Mouse (Mus musculus) limb, embryonic 15.5 days (tissue): ENCODE data around the gene Higd1b. TPM values are rescaled to one million over a fixed set of nuclear protein-coding genes. Genes with fewer than 3 reads are reported as not detected.

Experiments
- ATAC-seq: fragments of 200-750 bp; cut with Nextera tagmentation; 2 replicates; pipeline ENCODE4 v1.8.0; 2017; ENCODE audit warnings: low read depth, moderate TSS enrichment; ENCODE audit not compliant: insufficient number of reproducible peaks, low FRiP score, low TSS enrichment
- H3K27ac ChIP-seq: fragments of 300-500 bp; sonication (generic); 2 replicates; pipeline ENCODE4 v1.5.1; 2015; ENCODE audit warnings: moderate library complexity, mild to moderate bottlenecking, inconsistent platforms
- H3K27me3 ChIP-seq: fragments of 300-500 bp; sonication (generic); 2 replicates; pipeline ENCODE4 v1.6.1; 2015; ENCODE audit warnings: inconsistent platforms
- H3K36me3 ChIP-seq: fragments of 300-500 bp; sonication (generic); 2 replicates; pipeline ENCODE4 v1.6.1; 2015; ENCODE audit warnings: inconsistent platforms
- H3K4me1 ChIP-seq: fragments of 300-500 bp; sonication (generic); 2 replicates; pipeline ENCODE4 v1.6.1; 2015; ENCODE audit warnings: inconsistent platforms
- H3K4me2 ChIP-seq: fragments of 300-500 bp; sonication (generic); 2 replicates; pipeline ENCODE4 v1.6.1; 2015; ENCODE audit warnings: mild to moderate bottlenecking, inconsistent platforms
- H3K4me3 ChIP-seq: fragments of 300-500 bp; sonication (generic); 2 replicates; pipeline ENCODE4 v1.5.1; 2015; ENCODE audit warnings: mild to moderate bottlenecking, inconsistent platforms
- H3K9ac ChIP-seq: fragments of 300-500 bp; sonication (generic); 2 replicates; pipeline ENCODE4 v1.6.1; 2015; ENCODE audit warnings: inconsistent platforms
- H3K9me3 ChIP-seq: fragments of 300-500 bp; sonication (generic); 2 replicates; pipeline ENCODE4 v1.6.1; 2016; ENCODE audit warnings: inconsistent platforms
- WGBS: fragments of 180-500 bp; shearing (Covaris S2); methylation state at CpG from one replicate; pipeline ENCODE4 v1.1.7; 2015; 5-methylcytosine and 5-hydroxymethylcytosine counted together
- polyA plus RNA-seq: library from polyadenylated mRNA; unstranded; fragments of >200 nt; fragmentation: Nextera tagmentation; extraction: Ambion mirVana; gene quantifications from 2 replicates; pipeline ENCODE4 v1.2.1, GENCODE M21; 2015

Higd1b gene
- polyA plus RNA-seq, 1 experiment from 2014 or later: 0.84 TPM

DNA sequence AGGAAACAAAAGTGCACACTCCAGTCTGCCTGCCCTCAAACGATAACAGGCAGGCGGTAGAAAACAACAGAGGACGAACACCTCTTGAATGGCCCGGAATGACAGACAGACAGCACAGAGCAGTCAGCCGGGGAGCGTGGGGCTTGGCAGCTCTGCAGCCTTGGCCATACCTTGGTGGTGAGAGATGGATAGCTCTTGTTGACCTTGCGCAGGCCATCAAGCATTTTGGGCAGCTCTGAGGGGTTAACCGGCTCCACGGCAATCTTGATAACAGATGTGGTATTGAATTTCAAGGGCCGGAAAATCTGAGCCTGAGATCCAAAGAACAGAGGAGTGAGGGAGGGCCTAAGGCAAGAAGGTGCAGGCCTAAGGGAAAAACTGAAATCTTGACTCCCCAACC lies 10.3 kb downstream of the Higd1b start:
- no peak overlapping the region for H3K4me3 ChIP-seq
- H3K27ac ChIP-seq: no peak overlapping the region
- no peak overlapping the region for H3K4me2 ChIP-seq
- H3K36me3 ChIP-seq: peaks cover 98% of the 10 kb centered on the region
- H3K9ac ChIP-seq: no peak overlapping the region
- no peaks in the 10 kb centered on the region for H3K27me3 ChIP-seq
- WGBS: 69% methylated on average over 10 of the region's 10 CpGs
- ATAC-seq: no peak
- no peaks in the 10 kb centered on the region for H3K4me1 ChIP-seq
- no peaks in the 10 kb centered on the region for H3K9me3 ChIP-seq

DNA sequence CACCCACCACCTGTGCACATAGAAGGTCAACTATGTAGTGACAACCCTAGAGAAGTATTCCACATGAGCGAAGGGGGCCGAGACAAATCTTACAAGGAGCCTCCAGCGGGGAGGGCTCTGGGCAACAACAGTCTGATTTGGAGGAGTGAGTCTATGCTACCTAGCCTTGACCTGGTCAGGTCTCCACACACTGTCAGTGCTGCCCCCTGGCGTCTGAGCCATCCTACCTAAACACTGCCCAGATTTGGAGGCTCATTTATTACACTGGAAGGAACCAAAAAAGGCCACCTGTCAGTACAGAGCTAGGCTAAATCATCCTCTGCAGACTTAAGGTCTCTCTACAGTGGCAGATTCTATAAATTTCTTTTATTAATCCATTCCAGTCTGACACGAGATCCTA lies 16.2 kb downstream of the Higd1b start:
- Histone ChIP-seq H3K4me3 (no peak overlapping the region), H3K9ac (no peak overlapping the region), H3K4me1 (no peaks in the 10 kb centered on the region), H3K27me3 (no peaks in the 10 kb centered on the region), H3K27ac (no peak overlapping the region), H3K9me3 (no peaks in the 10 kb centered on the region), H3K4me2 (no peak overlapping the region), H3K36me3 (peaks cover 89% of the 10 kb centered on the region)
- ATAC-seq: no peak
- 66% methylated on average over 5 of the region's 5 CpGs for WGBS

DNA sequence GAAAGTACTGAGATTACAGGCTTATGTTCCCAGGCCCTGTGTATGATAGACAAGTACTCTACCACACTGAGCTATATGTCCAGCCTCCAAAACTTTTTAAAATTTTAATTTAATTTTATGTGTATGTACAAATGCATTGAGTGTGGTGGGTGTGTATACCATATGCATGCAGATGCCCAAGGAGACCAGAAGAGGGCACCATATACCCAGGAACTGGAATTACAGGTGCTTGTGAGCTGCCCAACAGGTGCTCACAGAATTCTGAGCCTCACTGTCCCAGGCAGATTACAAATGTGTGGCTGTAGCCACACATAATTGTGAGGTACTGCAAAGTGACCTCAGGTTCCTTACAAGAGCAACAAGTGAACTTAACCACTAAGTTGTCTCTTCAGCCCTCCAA lies 18.1 kb downstream of the Higd1b start:
- Histone ChIP-seq H3K4me3 (no peak overlapping the region), H3K9ac (no peak overlapping the region), H3K9me3 (no peaks in the 10 kb centered on the region), H3K27me3 (no peaks in the 10 kb centered on the region), H3K36me3 (peaks cover 89% of the 10 kb centered on the region), H3K4me1 (no peaks in the 10 kb centered on the region), H3K27ac (no peak overlapping the region), H3K4me2 (no peak overlapping the region)
- ATAC-seq: no peak

DNA sequence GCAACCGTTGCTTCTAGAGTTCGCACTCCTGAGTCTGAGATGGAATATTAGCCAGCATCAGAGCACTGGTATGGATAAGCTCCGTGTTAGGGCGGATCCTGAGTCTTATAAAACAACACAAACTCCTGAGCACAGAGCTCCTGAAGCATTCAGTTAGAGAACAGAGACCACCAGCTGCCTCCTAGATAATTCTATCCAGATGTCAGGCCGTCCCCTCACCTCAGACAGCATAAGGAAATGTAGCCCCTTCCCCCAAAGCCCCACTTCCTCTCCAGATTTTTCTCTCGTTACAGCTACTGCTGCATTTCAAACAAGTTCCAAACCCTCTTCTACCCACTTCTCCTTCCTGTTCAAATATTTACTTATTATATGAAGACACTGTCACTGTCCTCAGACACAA lies 20.3 kb downstream of the Higd1b start:
- no peak overlapping the region for H3K9ac ChIP-seq
- no peak for ATAC-seq
- 31% methylated on average over 6 of the region's 6 CpGs for WGBS
- no peak overlapping the region for H3K4me3 ChIP-seq
- H3K27me3 ChIP-seq: no peaks in the 10 kb centered on the region
- H3K36me3 ChIP-seq: peaks cover 89% of the 10 kb centered on the region
- no peak overlapping the region for H3K27ac ChIP-seq
- no peak overlapping the region for H3K4me2 ChIP-seq
- H3K9me3 ChIP-seq: no peaks in the 10 kb centered on the region
- no peaks in the 10 kb centered on the region for H3K4me1 ChIP-seq

DNA sequence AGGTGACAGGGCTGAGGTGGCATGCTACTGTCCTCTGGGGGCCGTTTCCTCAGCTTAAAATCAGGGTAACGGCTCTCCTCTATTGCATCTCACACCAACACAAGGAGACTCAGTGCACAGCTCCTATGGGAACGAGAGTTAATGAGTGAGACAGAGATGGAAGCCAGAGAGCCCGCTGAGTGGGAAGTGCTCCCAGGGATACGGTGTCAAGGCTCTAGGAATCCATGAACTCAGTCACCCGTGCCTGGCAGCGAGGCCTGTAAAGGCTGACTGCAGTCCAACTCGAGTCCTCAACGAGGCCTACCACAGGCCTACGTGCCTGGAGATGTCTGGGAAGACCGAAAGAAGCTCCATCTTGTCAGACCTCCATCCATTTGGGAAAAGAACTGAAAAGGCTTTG lies 23.3 kb downstream of the Higd1b start:
- no peak overlapping the region for H3K4me3 ChIP-seq
- H3K27ac ChIP-seq: no peak overlapping the region
- no peaks in the 10 kb centered on the region for H3K4me1 ChIP-seq
- no peak for ATAC-seq
- no peak overlapping the region for H3K9ac ChIP-seq
- no peaks in the 10 kb centered on the region for H3K9me3 ChIP-seq
- peaks cover 89% of the 10 kb centered on the region for H3K36me3 ChIP-seq
- WGBS: 86% methylated on average over 11 of the region's 11 CpGs
- H3K4me2 ChIP-seq: no peak overlapping the region
- H3K27me3 ChIP-seq: no peaks in the 10 kb centered on the region

DNA sequence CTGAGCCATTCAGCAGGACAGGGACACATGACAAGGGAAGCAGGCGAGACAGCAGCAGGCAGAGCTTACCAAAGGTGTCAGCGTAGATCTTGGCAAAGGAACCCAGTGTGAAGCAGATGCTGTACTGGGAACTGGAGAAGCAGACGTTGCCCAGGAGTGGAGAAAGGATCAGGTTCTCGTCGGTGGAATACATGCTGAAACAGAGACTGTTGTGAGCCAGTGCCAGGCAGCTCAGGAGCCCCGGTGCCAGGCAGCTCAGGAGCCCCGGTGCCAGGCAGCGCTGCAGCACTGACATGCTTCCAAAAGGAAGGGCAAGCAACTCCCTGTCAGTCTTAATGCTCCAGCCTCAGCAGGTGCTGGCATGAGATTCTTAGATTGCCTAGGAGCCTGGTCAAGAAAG lies 24.3 kb downstream of the Higd1b start:
- 86% methylated on average over 8 of the region's 8 CpGs for WGBS
- H3K9ac ChIP-seq: no peak overlapping the region
- no peaks in the 10 kb centered on the region for H3K9me3 ChIP-seq
- H3K4me2 ChIP-seq: no peak overlapping the region
- no peaks in the 10 kb centered on the region for H3K4me1 ChIP-seq
- H3K27me3 ChIP-seq: no peaks in the 10 kb centered on the region
- ATAC-seq: no peak
- no peak overlapping the region for H3K4me3 ChIP-seq
- H3K36me3 ChIP-seq: peaks cover 86% of the 10 kb centered on the region
- H3K27ac ChIP-seq: no peak overlapping the region

DNA sequence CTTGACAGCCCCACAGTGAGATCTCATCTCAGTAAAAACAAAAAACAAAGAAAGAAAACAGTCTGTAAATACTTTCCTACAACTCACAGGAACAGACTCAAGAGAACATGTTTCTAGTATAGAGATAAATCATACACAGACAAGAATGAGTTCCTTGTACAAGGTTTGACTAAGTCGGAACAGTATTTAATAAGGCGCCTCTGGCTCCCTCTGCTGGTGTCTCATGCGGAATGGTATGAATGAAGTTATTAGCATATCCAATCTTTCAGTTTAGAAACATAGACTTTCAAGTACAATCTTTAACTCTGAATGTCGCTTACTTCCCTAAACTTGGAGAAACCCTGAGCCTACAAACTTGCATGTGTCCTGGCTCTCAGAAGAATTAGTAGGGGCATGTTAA lies 28.6 kb downstream of the Higd1b start:
- Histone ChIP-seq H3K27me3 (no peaks in the 10 kb centered on the region), H3K9me3 (no peaks in the 10 kb centered on the region), H3K4me1 (no peaks in the 10 kb centered on the region), H3K4me3 (no peak overlapping the region), H3K4me2 (no peak overlapping the region), H3K36me3 (peaks cover 88% of the 10 kb centered on the region), H3K9ac (no peak overlapping the region), H3K27ac (no peak overlapping the region)
- WGBS: 32% methylated on average over 4 of the region's 4 CpGs
- ATAC-seq: no peak

DNA sequence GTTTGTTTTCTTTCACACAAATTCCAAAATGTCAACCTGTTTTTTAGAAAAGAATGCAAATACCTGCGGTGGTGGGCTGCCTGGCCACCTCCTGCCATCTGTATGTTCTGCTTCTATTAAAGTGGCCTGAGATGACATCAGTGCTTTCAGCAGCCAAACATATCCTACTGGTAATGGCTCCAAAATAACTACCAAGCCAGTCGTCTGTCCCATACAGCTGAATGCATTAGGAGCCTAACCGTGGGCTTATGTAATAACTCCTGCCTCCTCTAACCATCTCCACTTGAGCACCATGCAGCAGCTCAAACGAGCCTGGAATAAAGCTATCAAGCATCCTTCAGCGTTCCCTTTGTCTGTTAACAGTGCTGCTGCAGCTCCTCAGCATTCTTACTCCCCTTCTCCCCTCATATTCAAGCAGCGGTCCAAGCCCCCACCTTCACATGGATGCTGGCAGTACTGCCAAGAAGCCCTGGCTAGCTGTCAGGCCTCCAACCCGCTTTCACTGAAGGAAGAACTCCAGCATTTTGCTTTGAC lies 39.2 kb downstream of the Higd1b start:
- WGBS: 88% methylated on average over 7 of the region's 7 CpGs

DNA sequence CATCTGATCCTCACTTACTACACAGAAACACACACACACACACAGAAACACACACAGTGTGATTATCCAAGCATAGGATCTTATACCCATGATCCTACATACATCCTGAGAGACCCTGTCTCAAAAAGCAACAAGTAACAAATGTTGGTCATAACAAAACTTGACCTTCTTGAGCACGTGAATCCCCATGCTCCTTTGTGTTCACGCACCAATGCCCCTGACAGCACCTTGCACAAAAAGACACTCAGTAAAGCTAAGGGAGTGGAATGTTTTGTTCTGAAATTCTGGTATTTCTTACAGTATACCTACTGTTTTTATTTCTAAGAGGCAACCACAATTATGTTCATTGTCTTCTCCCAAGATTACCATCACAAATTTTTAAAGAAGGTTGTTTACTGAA lies 43.9 kb downstream of the Higd1b start:
- no peak for ATAC-seq

More for the DNA sequence above, 39.2 kb downstream of the Higd1b start:
- H3K4me1 ChIP-seq: peaks cover 9% of the 10 kb centered on the region
- H3K9ac ChIP-seq: no peak overlapping the region
- H3K9me3 ChIP-seq: no peaks in the 10 kb centered on the region
- ATAC-seq: no peak
- H3K27ac ChIP-seq: no peak overlapping the region
- H3K4me2 ChIP-seq: no peak overlapping the region
- peaks cover 56% of the 10 kb centered on the region for H3K36me3 ChIP-seq
- no peaks in the 10 kb centered on the region for H3K27me3 ChIP-seq
- H3K4me3 ChIP-seq: no peak overlapping the region

DNA sequence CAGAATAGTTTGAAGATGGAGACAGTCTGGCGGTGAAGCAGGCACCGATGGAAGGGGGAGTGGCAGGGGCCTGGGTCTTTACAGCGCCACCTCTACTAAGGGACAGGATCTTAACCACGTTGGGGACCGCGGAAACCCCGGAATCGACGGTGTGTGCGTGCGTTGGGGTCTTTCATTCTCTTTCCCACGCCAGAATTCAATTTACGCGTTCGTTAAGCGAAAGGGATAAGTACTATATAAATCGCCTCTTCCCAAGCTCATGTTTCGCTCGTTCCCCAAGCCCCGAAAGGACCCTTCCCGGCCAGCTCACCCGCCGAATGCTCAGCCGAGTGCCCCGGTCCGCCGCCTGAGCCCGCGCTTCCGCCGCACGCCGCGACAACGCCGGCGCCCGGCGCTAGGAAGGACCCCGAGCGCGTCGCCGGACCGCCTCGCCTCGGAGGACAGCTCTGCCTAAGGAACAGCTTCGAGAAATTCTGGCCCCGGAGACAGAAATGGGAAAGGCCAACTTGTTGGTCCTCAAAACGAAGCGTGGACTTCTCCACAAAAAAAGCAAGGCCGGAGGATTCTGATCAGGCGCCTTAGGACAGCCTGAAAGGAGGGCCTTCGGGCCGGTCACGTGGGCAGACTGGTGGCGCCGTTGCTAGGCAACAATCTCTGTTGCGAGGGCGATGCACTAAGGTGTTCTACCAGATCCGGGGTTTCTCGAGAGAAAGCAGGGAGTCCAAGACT lies 45.1 kb downstream of the Higd1b start, which contains the start of the genes Eftud2 and Ccdc103:
Gene Eftud2 (minus strand): TSS at position 401 of the 729 bp plus-strand sequence.
Gene Ccdc103 (plus strand): TSS at position 620 of the 729 bp plus-strand sequence.
- under 1% methylated on average over 62 of the region's 62 CpGs for WGBS

More for the DNA sequence above, 43.9 kb downstream of the Higd1b start:
- H3K4me3 ChIP-seq: peak overlapping the region; percentile 76; the same call in 1 of the 2 replicates
- no peak overlapping the region for H3K9ac ChIP-seq
- WGBS: 89% methylated on average over 2 of the region's 2 CpGs
- no peak overlapping the region for H3K27ac ChIP-seq
- 0 out of 2 replicates have a peak, but pooled peaks cover 10% of the 10 kb centered on the region for H3K27me3 ChIP-seq
- H3K36me3 ChIP-seq: peaks cover 29% of the 10 kb centered on the region
- H3K4me2 ChIP-seq: no peak overlapping the region
- no peaks in the 10 kb centered on the region for H3K9me3 ChIP-seq
- peaks cover 17% of the 10 kb centered on the region for H3K4me1 ChIP-seq

DNA sequence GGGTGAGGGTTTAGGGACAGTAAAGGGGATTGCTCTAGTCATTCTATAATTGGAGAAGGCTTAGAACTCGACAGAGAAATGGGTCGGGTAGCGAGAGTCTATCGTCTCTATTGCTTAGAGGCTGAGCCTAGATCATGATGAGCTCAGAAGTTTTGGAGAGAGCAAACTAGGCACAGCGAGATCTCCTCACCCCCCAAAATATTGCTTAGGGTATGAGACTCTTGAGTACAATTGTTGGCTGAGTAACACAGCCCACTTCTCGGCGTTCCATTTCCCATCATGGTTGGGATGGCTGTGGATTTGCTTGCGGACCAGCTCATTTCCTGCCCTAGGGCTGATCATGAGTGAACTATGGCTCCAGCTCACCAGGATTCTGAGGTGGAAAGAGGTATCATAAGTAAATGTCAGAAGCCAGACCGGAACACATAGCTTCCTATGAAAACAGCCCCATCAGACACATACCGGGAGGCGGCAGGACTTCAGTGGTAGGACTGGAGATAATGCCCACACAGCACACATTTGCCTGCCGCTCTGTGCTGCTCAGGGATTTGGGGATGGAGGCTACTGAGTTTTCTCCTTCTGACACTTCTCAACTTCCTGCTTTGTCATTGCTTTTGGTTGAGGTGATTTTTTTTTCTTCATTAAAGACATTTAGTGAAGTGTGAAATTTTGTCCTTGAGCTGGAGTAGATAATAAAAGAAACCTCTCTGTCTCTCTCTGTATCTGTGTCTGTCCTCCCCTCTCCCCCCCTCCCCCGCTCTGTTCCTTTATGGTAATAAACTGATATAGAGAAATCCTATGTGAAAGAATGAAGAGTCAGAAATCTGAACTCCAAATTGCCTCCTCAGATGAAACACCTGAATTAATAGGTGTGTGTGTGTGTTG lies 45.9 kb downstream of the Higd1b start:
- Histone ChIP-seq H3K4me2 (peak overlapping the region; percentile 70), H3K9me3 (no peaks in the 10 kb centered on the region), H3K9ac (peak overlapping the region; percentile 76), H3K4me1 (peaks cover 17% of the 10 kb centered on the region), H3K27me3 (0 out of 2 replicates have a peak, but pooled peaks cover 10% of the 10 kb centered on the region), H3K27ac (peak overlapping the region; percentile 91; the same call in 1 of the 2 replicates), H3K4me3 (peak overlapping the region; percentile 76), H3K36me3 (peaks cover 15% of the 10 kb centered on the region)
- peak; percentile 46; the same call in 1 of the 2 replicates for ATAC-seq
- WGBS: 15% methylated on average over 13 of the region's 13 CpGs

More for the DNA sequence above, 45.1 kb downstream of the Higd1b start, which contains the start of the genes Eftud2 and Ccdc103:
- H3K9me3 ChIP-seq: no peaks in the 10 kb centered on the region
- 0 out of 2 replicates have a peak, but pooled peaks cover 10% of the 10 kb centered on the region for H3K27me3 ChIP-seq
- peak within 1 kb of the TSS; percentile 76 for H3K9ac ChIP-seq
- peak within 1 kb of the TSS; percentile 76 for H3K4me3 ChIP-seq
- H3K27ac ChIP-seq: peak within 1 kb of the TSS; percentile 91
- peak within 1 kb of the TSS; percentile 70 for H3K4me2 ChIP-seq
- peaks cover 21% of the 10 kb centered on the region for H3K36me3 ChIP-seq
- H3K4me1 ChIP-seq: peaks cover 17% of the 10 kb centered on the region
- peak; percentile 81 for ATAC-seq
